Mouse (Mus musculus) megakaryocyte, embryonic 14.5 days (primary cell): ENCODE measurements around the gene Phb2.
"Not testable (repeated sequence)": the region's sequence is repeated elsewhere in the genome, so short reads cannot be mapped to it uniquely, and the experiment has no call there.

Experiments used
- FLI1 ChIP-seq: IDR thresholded peaks from 2 replicates; pipeline ENCODE4 v1.6.1; 2012; ENCODE audit warnings: low read length, inconsistent platforms, mixed read lengths
- GATA1 ChIP-seq: IDR thresholded peaks from 3 replicates; pipeline ENCODE4 v1.6.1; 2012; ENCODE audit warnings: mixed read lengths, low read length, inconsistent platforms, borderline replicate concordance

DNA sequence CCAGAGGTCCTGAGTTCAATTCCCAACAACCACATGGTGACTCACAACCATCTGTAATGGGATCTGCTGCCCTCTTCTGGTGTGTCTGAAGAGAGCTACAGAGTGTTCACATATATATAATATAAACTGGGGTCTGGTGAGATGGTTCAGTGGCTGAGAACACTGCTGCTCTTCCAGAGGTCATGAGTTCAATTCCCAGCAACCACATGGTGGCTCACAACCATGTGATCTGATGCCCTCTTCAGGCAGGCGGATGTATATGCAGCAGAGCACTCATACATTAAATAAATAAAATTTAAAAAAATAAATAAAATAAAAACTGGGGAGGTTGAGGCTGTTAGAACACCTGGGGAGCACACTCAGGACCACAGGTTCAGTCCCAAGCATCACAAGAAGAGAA, 25.5 kb upstream of the Phb2 start:
- not testable (repeated sequence) for TF ChIP-seq FLI1, GATA1
